Mouse (Mus musculus) lung, adult 2 months (tissue): ENCODE results near the gene Optc.

Experiments
- CTCF ChIP-seq: fragments of 200-500 bp; IDR thresholded peaks from 2 replicates; pipeline ENCODE4 v1.5.1; 2011; ENCODE audit warnings: mild to moderate bottlenecking, low read length, control low read depth; ENCODE audit not compliant: insufficient read depth
- POLR2A ChIP-seq: fragments of 200-500 bp; IDR thresholded peaks from 2 replicates; pipeline ENCODE4 v1.6.1; 2011; ENCODE audit warnings: low read depth, mild to moderate bottlenecking, control low read depth, low read length, borderline replicate concordance; ENCODE audit errors: extremely low read depth

DNA sequence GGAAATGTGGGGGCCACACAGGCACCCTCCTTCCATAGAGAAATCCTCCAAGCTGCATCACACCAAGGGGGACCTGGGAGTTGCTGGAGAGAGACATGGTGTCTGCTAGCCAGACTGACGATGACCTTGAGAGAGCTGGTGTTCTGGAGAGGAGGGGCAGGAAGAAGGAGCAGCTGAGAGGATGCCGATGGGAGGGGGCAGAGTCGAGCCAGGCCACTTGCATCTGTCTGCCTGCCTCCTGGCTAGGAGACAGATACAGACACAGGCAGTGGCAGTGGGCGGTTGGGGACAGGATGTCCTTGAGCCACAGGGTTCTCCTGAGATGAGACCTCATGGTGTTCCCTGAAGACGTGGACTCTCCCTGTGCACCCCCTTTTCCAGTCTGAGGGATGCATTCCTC lies 16.3 kb downstream of the Optc start:
- TF ChIP-seq CTCF (no peak), POLR2A (no peak)
